Mouse (Mus musculus): ENCODE data around the gene Ttc21a. TPM values are rescaled to one million over a fixed set of nuclear protein-coding genes. Genes with fewer than 3 reads are reported as not detected.

Ttc21a gene
- total RNA-seq, 1 experiment from 2014 or later = not detected

DNA sequence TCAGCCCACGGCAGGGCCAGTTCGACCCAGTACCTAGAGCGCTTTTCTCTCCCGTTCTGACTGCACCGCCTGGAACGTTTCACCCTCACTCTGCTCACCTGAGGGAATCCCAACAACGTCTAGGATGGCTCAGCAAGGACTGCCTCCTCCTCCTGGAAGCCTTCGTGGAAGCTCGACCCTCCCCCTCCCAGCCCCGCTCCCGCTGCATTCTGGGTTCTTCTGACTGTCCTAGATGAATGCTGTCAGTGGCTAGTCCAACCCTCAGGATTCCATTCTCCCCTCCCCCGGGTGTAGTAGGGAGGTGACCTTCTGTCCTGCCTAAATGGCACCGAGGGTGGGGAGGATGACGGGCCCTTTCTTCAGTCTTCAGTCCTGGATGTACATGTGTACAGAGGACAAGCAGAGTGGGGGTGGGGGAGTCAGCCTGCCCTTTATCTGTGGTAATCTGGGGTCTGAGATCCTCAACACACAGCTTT is 47.2 kb downstream of the Ttc21a start, which contains the start of gene Csrnp1:
Gene Csrnp1, minus strand, starts transcription at position 123 of the 476 bp plus-strand sequence.
- no peak for ATAC-seq (replicated peaks; ENCODE audit: insufficient number of reproducible peaks, low FRiP score, low TSS enrichment, poor library complexity, severe bottlenecking)

GRCm38 (mm10) chr9:119985881-119986574 is 48.6 kb downstream of the Ttc21a start:
- ATAC-seq (replicated peaks; ENCODE audit: insufficient number of reproducible peaks, low FRiP score, low TSS enrichment, poor library complexity, severe bottlenecking) = no peak

GRCm38 (mm10) chr9:119988304-119988703 is 50.9 kb downstream of the Ttc21a start:
- no peak for ATAC-seq (replicated peaks; ENCODE audit: insufficient number of reproducible peaks, low FRiP score, low TSS enrichment, poor library complexity, severe bottlenecking)

- no peak for ATAC-seq (replicated peaks; ENCODE audit: insufficient number of reproducible peaks, low FRiP score, low TSS enrichment, poor library complexity, severe bottlenecking)
Observed at GRCm38 (mm10) chr9:119991310-119991709, 53.9 kb downstream of the Ttc21a start.

DNA sequence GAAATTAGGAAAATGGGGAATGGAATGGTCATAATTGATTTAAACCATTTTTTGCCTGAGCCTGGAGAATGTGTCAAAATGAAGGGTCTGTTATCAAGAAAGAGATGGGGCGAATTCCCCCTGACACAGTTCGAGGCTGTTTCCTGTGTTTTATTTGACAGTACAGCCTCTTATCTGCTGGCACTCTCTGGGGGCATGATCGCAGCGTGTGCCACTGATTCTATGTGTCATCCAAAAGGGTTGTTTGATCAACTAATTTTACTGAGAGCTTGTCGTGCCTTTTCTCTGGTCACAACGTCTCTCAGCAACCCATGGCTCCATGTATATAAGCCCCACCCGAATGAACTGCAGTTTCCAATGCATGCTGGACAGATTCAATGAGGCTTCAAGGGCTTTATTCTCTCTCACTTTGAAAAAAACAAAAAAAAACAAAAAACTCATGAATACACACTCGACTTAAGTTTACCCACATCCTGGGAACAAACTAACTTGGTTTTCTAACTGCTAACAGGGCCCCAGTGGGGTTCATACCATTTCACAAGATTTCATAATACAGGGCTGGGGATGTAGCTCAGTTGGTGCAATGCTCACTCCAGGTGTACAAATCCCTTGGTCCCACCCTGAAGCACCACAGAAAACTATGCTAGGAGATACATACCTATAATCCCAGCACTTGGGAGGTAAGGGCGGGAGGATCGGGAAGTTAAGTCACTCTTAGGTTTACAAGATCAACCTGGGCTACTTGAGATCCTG is 55.9 kb downstream of the Ttc21a start:
- ATAC-seq (replicated peaks; ENCODE audit: insufficient number of reproducible peaks, low FRiP score, low TSS enrichment, poor library complexity, severe bottlenecking) = no peak

GRCm38 (mm10) chr9:119994207-119994606 is 56.8 kb downstream of the Ttc21a start:
- no peak for ATAC-seq (replicated peaks; ENCODE audit: insufficient number of reproducible peaks, low FRiP score, low TSS enrichment, poor library complexity, severe bottlenecking)

GRCm38 (mm10) chr9:119996080-119996479 is 58.7 kb downstream of the Ttc21a start:
- no peak for ATAC-seq (replicated peaks; ENCODE audit: insufficient number of reproducible peaks, low FRiP score, low TSS enrichment, poor library complexity, severe bottlenecking)

GRCm38 (mm10) chr9:119998776-119999175 is 61.4 kb downstream of the Ttc21a start:
- ATAC-seq (replicated peaks; ENCODE audit: insufficient number of reproducible peaks, low FRiP score, low TSS enrichment, poor library complexity, severe bottlenecking) = no peak

- ATAC-seq (replicated peaks; ENCODE audit: insufficient number of reproducible peaks, low FRiP score, low TSS enrichment, poor library complexity, severe bottlenecking) = no peak
Observed at GRCm38 (mm10) chr9:119999636-120000035, 62.2 kb downstream of the Ttc21a start.

GRCm38 (mm10) chr9:120000761-120001160 is 63.4 kb downstream of the Ttc21a start:
- no peak for ATAC-seq (replicated peaks; ENCODE audit: insufficient number of reproducible peaks, low FRiP score, low TSS enrichment, poor library complexity, severe bottlenecking)

GRCm38 (mm10) chr9:120001945-120002725 is 64.7 kb downstream of the Ttc21a start:
- peak; percentile 83 for ATAC-seq (replicated peaks; ENCODE audit: insufficient number of reproducible peaks, low FRiP score, low TSS enrichment, poor library complexity, severe bottlenecking)

- no peak for ATAC-seq (replicated peaks; ENCODE audit: insufficient number of reproducible peaks, low FRiP score, low TSS enrichment, poor library complexity, severe bottlenecking)
Observed at GRCm38 (mm10) chr9:120002893-120003292, 65.5 kb downstream of the Ttc21a start.

DNA sequence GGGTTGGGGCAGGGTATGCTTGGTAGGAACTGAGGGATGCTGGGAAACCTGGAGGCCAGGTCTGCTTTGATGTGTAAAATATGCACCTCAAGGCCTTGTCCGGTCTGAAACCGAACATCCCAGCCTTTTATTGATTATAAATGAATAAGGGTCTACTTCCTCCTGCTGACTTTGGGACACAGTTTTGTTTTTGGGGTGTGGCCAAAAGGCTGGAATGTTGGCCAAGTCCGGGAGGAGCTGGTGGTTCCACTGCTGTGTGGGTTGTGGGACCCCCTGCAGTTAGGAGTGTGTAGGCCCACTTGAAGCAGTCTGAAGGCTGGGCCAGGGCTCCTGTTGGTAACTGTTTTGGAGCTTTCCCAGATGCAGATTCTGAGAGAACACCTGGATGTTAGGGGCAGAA is 68.5 kb downstream of the Ttc21a start:
- no peak for ATAC-seq (replicated peaks; ENCODE audit: insufficient number of reproducible peaks, low FRiP score, low TSS enrichment, poor library complexity, severe bottlenecking)

- no peak for ATAC-seq (replicated peaks; ENCODE audit: insufficient number of reproducible peaks, low FRiP score, low TSS enrichment, poor library complexity, severe bottlenecking)
Observed at GRCm38 (mm10) chr9:120007833-120008232, 70.4 kb downstream of the Ttc21a start.

- ATAC-seq (replicated peaks; ENCODE audit: insufficient number of reproducible peaks, low FRiP score, low TSS enrichment, poor library complexity, severe bottlenecking) = no peak
Observed at GRCm38 (mm10) chr9:120009226-120009841, 71.9 kb downstream of the Ttc21a start.

GRCm38 (mm10) chr9:120009871-120010270 is 72.5 kb downstream of the Ttc21a start:
- ATAC-seq (replicated peaks; ENCODE audit: insufficient number of reproducible peaks, low FRiP score, low TSS enrichment, poor library complexity, severe bottlenecking) = no peak

- ATAC-seq (replicated peaks; ENCODE audit: insufficient number of reproducible peaks, low FRiP score, low TSS enrichment, poor library complexity, severe bottlenecking) = peak; percentile 84
Observed at GRCm38 (mm10) chr9:120010781-120011511, 73.5 kb downstream of the Ttc21a start.

DNA sequence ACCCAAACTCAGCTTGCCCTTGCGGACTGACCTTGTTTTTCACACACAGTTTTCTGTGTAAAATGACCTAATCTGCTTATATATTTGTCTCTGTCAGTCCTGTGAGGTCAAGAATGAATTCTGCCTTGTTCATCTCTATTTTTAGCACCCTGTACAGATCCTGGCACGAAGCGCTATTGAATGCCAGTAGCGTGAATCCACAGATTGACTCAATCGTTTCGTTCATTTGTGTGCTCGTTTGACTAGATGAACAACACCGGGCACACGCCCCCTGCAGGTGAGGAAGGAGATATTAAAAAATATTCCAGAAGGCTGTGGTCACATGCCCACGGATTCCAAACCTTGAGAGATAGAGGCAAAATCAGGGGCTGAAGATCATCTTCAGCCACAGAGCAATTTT is 74.1 kb downstream of the Ttc21a start:
- 0 out of 2 replicates have a peak, but pooled peaks have one; percentile 23 for ATAC-seq (replicated peaks; ENCODE audit: insufficient number of reproducible peaks, low FRiP score, low TSS enrichment, poor library complexity, severe bottlenecking)
